Mouse (Mus musculus) midbrain, postnatal 0 days (tissue): ENCODE results near the gene Atp5f1. TPM values are rescaled to one million over a fixed set of nuclear protein-coding genes. Genes with fewer than 3 reads are reported as not detected.
"Not testable (repeated sequence)": the region's sequence is repeated elsewhere in the genome, so short reads cannot be mapped to it uniquely, and the experiment has no call there.

Source experiments
- ATAC-seq: fragments of 200-750 bp; cut with Nextera tagmentation; 2 replicates; pipeline ENCODE4 v1.8.0; 2017; ENCODE audit warnings: moderate number of reproducible peaks, mild to moderate bottlenecking, moderate TSS enrichment, moderate library complexity; ENCODE audit not compliant: low FRiP score
- DNase-seq: peaks from one replicate; pipeline ENCODE4 v3.0.0-alpha.2; 2015; ENCODE audit warnings: low spot score
- H3K27ac ChIP-seq: fragments of 300-500 bp; sonication (generic); 2 replicates; pipeline ENCODE4 v1.5.1; 2014; ENCODE audit warnings: low read depth, mild to moderate bottlenecking, low read length, mixed read lengths
- H3K27me3 ChIP-seq: fragments of 300-500 bp; sonication (generic); 2 replicates; pipeline ENCODE4 v1.6.1; 2014; ENCODE audit warnings: low read length, control low read depth, mixed read lengths; ENCODE audit not compliant: insufficient read depth
- H3K36me3 ChIP-seq: fragments of 300-500 bp; sonication (generic); 2 replicates; pipeline ENCODE4 v1.6.1; 2014; ENCODE audit warnings: low read length, control low read depth, mixed read lengths; ENCODE audit not compliant: insufficient read depth
- H3K4me1 ChIP-seq: fragments of 300-500 bp; sonication (generic); 2 replicates; pipeline ENCODE4 v1.6.1; 2014; ENCODE audit warnings: mild to moderate bottlenecking, control low read depth, antibody characterized with exemption, low read length, mixed read lengths; ENCODE audit not compliant: insufficient read depth
- H3K4me2 ChIP-seq: fragments of 300-500 bp; sonication (generic); 2 replicates; pipeline ENCODE4 v1.6.1; 2014; ENCODE audit warnings: low read depth, mild to moderate bottlenecking, low read length, mixed read lengths; ENCODE audit not compliant: poor library complexity, severe bottlenecking
- H3K4me3 ChIP-seq: fragments of 300-500 bp; sonication (generic); 2 replicates; pipeline ENCODE4 v1.5.1; 2014; ENCODE audit warnings: low read depth, mild to moderate bottlenecking, low read length, moderate library complexity
- H3K9ac ChIP-seq: fragments of 300-500 bp; sonication (generic); replicated peaks from 2 replicates; pipeline ENCODE4 v1.6.1; 2014; ENCODE audit warnings: mild to moderate bottlenecking, low read length, moderate library complexity, mixed read lengths; ENCODE audit not compliant: poor library complexity, severe bottlenecking
- H3K9me3 ChIP-seq: fragments of 300-500 bp; sonication (generic); 2 replicates; pipeline ENCODE4 v1.6.1; 2016; ENCODE audit warnings: low read length, control low read depth
- CTCF ChIP-seq: IDR thresholded peaks from 2 replicates; pipeline ENCODE4 v1.5.1; 2016; ENCODE audit warnings: antibody characterized with exemption, mild to moderate bottlenecking
- WGBS: fragments of 180-500 bp; shearing (Covaris S2); extraction: QIAGEN DNeasy Blood & Tissue Kit; methylation state at CpG from one replicate; pipeline ENCODE4 v1.1.7; 2014; 5-methylcytosine and 5-hydroxymethylcytosine counted together
- polyA plus RNA-seq: library from polyadenylated mRNA; unstranded; fragments of >200 nt; fragmentation: Nextera tagmentation; extraction: Ambion mirVana; gene quantifications from 2 replicates; pipeline ENCODE4 v1.2.1, GENCODE M21; 2015
- total RNA-seq: library from RNA; depleted of rRNA; stranded (reverse); fragments of >200 nt; gene quantifications from 2 replicates; pipeline ENCODE4 v1.2.3, GENCODE M21; 2014

Atp5f1 gene
- total and polyA plus RNA-seq, 2 experiments from 2014 or later: 239 to 539 TPM

- ATAC-seq: peak; percentile 56; the same call in 1 of the 2 replicates
- Histone ChIP-seq H3K9me3 (no peaks in the 10 kb centered on the region), H3K4me2 (no peak overlapping the region), H3K4me1 (no peaks in the 10 kb centered on the region), H3K27me3 (no peaks in the 10 kb centered on the region), H3K27ac (no peak overlapping the region), H3K9ac (no peak overlapping the region), H3K36me3 (no peaks in the 10 kb centered on the region), H3K4me3 (no peak overlapping the region)
- 26% methylated on average over 4 of the region's 4 CpGs for WGBS
- peak; percentile 86 for TF ChIP-seq CTCF
- DNase-seq: peak; percentile 77
Observed at GRCm38 (mm10) chr3:105991653-105992283, 31.9 kb upstream of the Atp5f1 start.

GRCm38 (mm10) chr3:105989611-105990010 lies 29.7 kb upstream of the Atp5f1 start:
- WGBS: 40% methylated on average over 5 of the region's 5 CpGs
- H3K27ac ChIP-seq, DNase-seq, H3K4me3 ChIP-seq, ATAC-seq, H3K9ac ChIP-seq, H3K36me3 ChIP-seq, H3K4me1 ChIP-seq, H3K4me2 ChIP-seq, H3K27me3 ChIP-seq, H3K9me3 ChIP-seq: not testable (repeated sequence)

- WGBS: 78% methylated on average over 2 of the region's 2 CpGs
- Histone ChIP-seq H3K4me1 (no peaks in the 10 kb centered on the region), H3K9ac (no peak overlapping the region), H3K36me3 (peaks cover 10% of the 10 kb centered on the region), H3K4me3 (no peak overlapping the region), H3K27me3 (no peaks in the 10 kb centered on the region), H3K27ac (no peak overlapping the region), H3K4me2 (no peak overlapping the region), H3K9me3 (no peaks in the 10 kb centered on the region)
- DNase-seq (no peak), ATAC-seq (no peak)
- TF ChIP-seq CTCF: no peak
Observed at GRCm38 (mm10) chr3:105974174-105974573, 14.3 kb upstream of the Atp5f1 start.

- no peak within 1 kb of the TSS for H3K9ac ChIP-seq
- no peak within 1 kb of the TSS for H3K4me2 ChIP-seq
- no peaks in the 10 kb centered on the region for H3K9me3 ChIP-seq
- H3K27ac ChIP-seq: no peak within 1 kb of the TSS
- ATAC-seq (no peak), DNase-seq (no peak)
- peaks cover 17% of the 10 kb centered on the region for H3K36me3 ChIP-seq
- no peaks in the 10 kb centered on the region for H3K4me1 ChIP-seq
- no peaks in the 10 kb centered on the region for H3K27me3 ChIP-seq
- H3K4me3 ChIP-seq: no peak within 1 kb of the TSS
- TF ChIP-seq CTCF: no peak
- WGBS: 83% methylated on average over 3 of the region's 3 CpGs
Observed at GRCm38 (mm10) chr3:105973411-105973810, 13.5 kb upstream of the Atp5f1 start, which contains the start of gene Ovgp1. Gene Ovgp1 (plus strand): TSS chr3:105973711.

- Histone ChIP-seq H3K4me3 (no peak overlapping the region), H3K27ac (no peak overlapping the region), H3K9me3 (no peaks in the 10 kb centered on the region), H3K9ac (no peak overlapping the region), H3K4me2 (no peak overlapping the region), H3K4me1 (no peaks in the 10 kb centered on the region), H3K27me3 (no peaks in the 10 kb centered on the region), H3K36me3 (peaks cover 24% of the 10 kb centered on the region)
- no peak for ATAC-seq
- 80% methylated on average over 5 of the region's 5 CpGs for WGBS
- no peak for TF ChIP-seq CTCF
- DNase-seq: no peak
Observed at GRCm38 (mm10) chr3:105971831-105972446, 12.0 kb upstream of the Atp5f1 start.

GRCm38 (mm10) chr3:105960700-105961099 lies 801 bp upstream of the Atp5f1 start:
- peak; percentile 59 for TF ChIP-seq CTCF
- Histone ChIP-seq H3K27me3 (no peaks in the 10 kb centered on the region), H3K9me3 (no peaks in the 10 kb centered on the region), H3K4me2 (peak overlapping the region; percentile 73; the same call in 1 of the 2 replicates), H3K36me3 (peaks cover 35% of the 10 kb centered on the region), H3K9ac (no peak overlapping the region), H3K4me1 (0 out of 2 replicates have a peak, but pooled peaks cover 4% of the 10 kb centered on the region), H3K27ac (no peak overlapping the region), H3K4me3 (peak overlapping the region; percentile 95; the same call in 1 of the 2 replicates)
- DNase-seq: peak; percentile 26
- 93% methylated on average over 2 of the region's 2 CpGs for WGBS
- no peak for ATAC-seq
